In genomic region chrX:140609938-140610337, GRCm38 (mm10) we compare ENCODE assay signal across 29 mouse cellular contexts. TPM values are rescaled to one million over a fixed set of nuclear protein-coding genes. Genes with fewer than 3 reads are reported as not detected.
"Had no signal": no experiment of that assay in that cellular context is flagged by ENCODE, and none has a peak within 500 bp of the region (broad histone marks: within the 10 kb centered on the region; RNA-seq: fewer than 3 reads in every experiment).

No protein-coding gene starts in this region.

- H3K9me3 ChIP-seq: embryonic facial prominence, embryonic 10.5 days; embryonic facial prominence, embryonic 12.5 days; embryonic facial prominence, embryonic 13.5 days; embryonic facial prominence, embryonic 15.5 days; forebrain, embryonic 10.5 days; forebrain, embryonic 12.5 days; forebrain, embryonic 13.5 days; forebrain, embryonic 15.5 days had no signal

- H3K9ac ChIP-seq: embryonic facial prominence, embryonic 12.5 days; embryonic facial prominence, embryonic 13.5 days; embryonic facial prominence, embryonic 15.5 days; forebrain, embryonic 12.5 days; forebrain, embryonic 13.5 days; forebrain, embryonic 15.5 days; forebrain, postnatal 0 days had no signal

- DNase-seq: cerebellum, adult 8-10 months; cerebellum, adult 9-10 months; cerebellum, adult 9-11 months; cerebellum, postnatal 10 days; cerebellum, postnatal 14 days; cerebellum, postnatal 25 days; cerebellum, postnatal 36 days; embryo, embryonic 11 days; forebrain, postnatal 0 days; gastrocnemius, adult 2 months; gastrocnemius, postnatal 10 days; gastrocnemius, postnatal 14 days; gastrocnemius, postnatal 25 days; gastrocnemius, postnatal 36 days; heart, adult 11 months; heart, adult 18-20 months; heart, adult 2 months had no signal

- H3K27ac ChIP-seq: embryonic facial prominence, embryonic 10.5 days; embryonic facial prominence, embryonic 12.5 days; embryonic facial prominence, embryonic 13.5 days; embryonic facial prominence, embryonic 15.5 days; forebrain, embryonic 10.5 days; forebrain, embryonic 12.5 days; forebrain, embryonic 13.5 days; forebrain, embryonic 15.5 days; gastrocnemius, adult 2 months; heart, adult 2 months had no signal

- H3K36me3 ChIP-seq: embryonic facial prominence, embryonic 10.5 days; embryonic facial prominence, embryonic 12.5 days; embryonic facial prominence, embryonic 13.5 days; embryonic facial prominence, embryonic 15.5 days; forebrain, embryonic 10.5 days; forebrain, embryonic 12.5 days; forebrain, embryonic 15.5 days had no signal

- H3K27me3 ChIP-seq: embryonic facial prominence, embryonic 15.5 days; forebrain, embryonic 15.5 days had no signal

- H3K4me2 ChIP-seq: embryonic facial prominence, embryonic 12.5 days; embryonic facial prominence, embryonic 13.5 days; embryonic facial prominence, embryonic 15.5 days; forebrain, embryonic 12.5 days; forebrain, embryonic 13.5 days; forebrain, embryonic 15.5 days had no signal

- H3K4me3 ChIP-seq: embryonic facial prominence, embryonic 10.5 days; embryonic facial prominence, embryonic 12.5 days; embryonic facial prominence, embryonic 13.5 days; embryonic facial prominence, embryonic 15.5 days; erythroblast, embryonic 14.5 days; forebrain, embryonic 10.5 days; forebrain, embryonic 12.5 days; forebrain, embryonic 13.5 days; forebrain, embryonic 15.5 days; gastrocnemius, adult 2 months; heart, adult 2 months had no signal

- ATAC-seq: forebrain, embryonic 13.5 days; forebrain, embryonic 14.5 days; forebrain, embryonic 15.5 days; forebrain, embryonic 16.5 days; forebrain, postnatal 0 days had no signal

- H3K4me1 ChIP-seq: embryonic facial prominence, embryonic 10.5 days; embryonic facial prominence, embryonic 12.5 days; embryonic facial prominence, embryonic 13.5 days; embryonic facial prominence, embryonic 15.5 days; forebrain, embryonic 10.5 days; forebrain, embryonic 12.5 days; forebrain, embryonic 13.5 days; forebrain, embryonic 15.5 days had no signal

RNA-seq across cellular contexts. Expression of gene Mid2, which starts 54.5 kb away (rescaled TPM):
- total RNA-seq: granulocyte monocyte progenitor cell, adult 5-6 weeks had no signal
- polyA plus RNA-seq: erythroblast, embryonic 14.5 days had no signal
